Mouse (Mus musculus): Measurements from ENCODE around the gene Olfr972.
"Not testable (repeated sequence)": the region's sequence is repeated elsewhere in the genome, so short reads cannot be mapped to it uniquely, and the experiment has no call there.

The Olfr972 gene

GRCm38 (mm10) chr9:39866122-39866521 is at the start of gene Olfr972:
Olfr972 (plus strand) TSS chr9:39866422.
- DNase-seq (ENCODE audit: low read depth, low spot score): no peak

GRCm38 (mm10) chr9:39836576-39836975 is 29.6 kb upstream of the Olfr972 start, which contains the start of gene Olfr971:
Olfr971 (plus strand) TSS chr9:39836876.
- DNase-seq (ENCODE audit: low read depth, low spot score): not testable (repeated sequence)

GRCm38 (mm10) chr9:39871986-39872385 is 5.8 kb downstream of the Olfr972 start:
- not testable (repeated sequence) for DNase-seq (ENCODE audit: low read depth, low spot score)

GRCm38 (mm10) chr9:39877541-39878396 is 11.5 kb downstream of the Olfr972 start:
- not testable (repeated sequence) for DNase-seq (ENCODE audit: low read depth, low spot score)

GRCm38 (mm10) chr9:39905106-39905505 is 38.9 kb downstream of the Olfr972 start:
- DNase-seq (ENCODE audit: low read depth, low spot score): no peak

- DNase-seq (ENCODE audit: low read depth, low spot score): no peak
These were observed 40.8 kb downstream of the Olfr972 start, which contains the start of gene Olfr229 for GRCm38 (mm10) chr9:39907036-39907435. Olfr229 (plus strand) TSS chr9:39907336.

- no peak for DNase-seq (ENCODE audit: low read depth, low spot score)
These were observed 43.7 kb downstream of the Olfr972 start for GRCm38 (mm10) chr9:39909939-39910338.

Measured in embryo, embryonic 11.5 days (tissue).